Mouse (Mus musculus) forebrain, embryonic 15.5 days (tissue): ENCODE measurements around the gene Thada. TPM values are rescaled to one million over a fixed set of nuclear protein-coding genes. Genes with fewer than 3 reads are reported as not detected.
"Not testable (repeated sequence)": the region's sequence is repeated elsewhere in the genome, so short reads cannot be mapped to it uniquely, and the experiment has no call there.

ENCODE experiments used
- ATAC-seq: fragments of 200-750 bp; cut with Nextera tagmentation; replicated peaks from 2 replicates; pipeline ENCODE4 v1.8.0; 2017; ENCODE audit warnings: mild to moderate bottlenecking, moderate TSS enrichment, moderate library complexity
- H3K27ac ChIP-seq: fragments of 300-500 bp; sonication (generic); replicated peaks from 2 replicates; pipeline ENCODE4 v1.5.1; 2015; ENCODE audit warnings: mild to moderate bottlenecking, inconsistent platforms
- H3K27me3 ChIP-seq: fragments of 300-500 bp; sonication (generic); 2 replicates; pipeline ENCODE4 v1.6.1; 2015; ENCODE audit warnings: inconsistent platforms
- H3K36me3 ChIP-seq: fragments of 300-500 bp; sonication (generic); 2 replicates; pipeline ENCODE4 v1.6.1; 2015; ENCODE audit warnings: mild to moderate bottlenecking, inconsistent platforms
- H3K4me1 ChIP-seq: fragments of 300-500 bp; sonication (generic); 2 replicates; pipeline ENCODE4 v1.6.1; 2015; ENCODE audit warnings: inconsistent platforms
- H3K4me2 ChIP-seq: fragments of 300-500 bp; sonication (generic); replicated peaks from 2 replicates; pipeline ENCODE4 v1.6.1; 2015; ENCODE audit warnings: mild to moderate bottlenecking, inconsistent platforms
- H3K4me3 ChIP-seq: fragments of 300-500 bp; sonication (generic); 2 replicates; pipeline ENCODE4 v1.5.1; 2015; ENCODE audit warnings: mild to moderate bottlenecking, inconsistent platforms
- H3K9ac ChIP-seq: fragments of 300-500 bp; sonication (generic); replicated peaks from 2 replicates; pipeline ENCODE4 v1.6.1; 2015; ENCODE audit warnings: mild to moderate bottlenecking, inconsistent platforms
- H3K9me3 ChIP-seq: fragments of 300-500 bp; sonication (generic); 2 replicates; pipeline ENCODE4 v1.6.1; 2016; ENCODE audit warnings: inconsistent platforms
- WGBS: fragments of 180-500 bp; shearing (Covaris S2); methylation state at CpG from one replicate; pipeline ENCODE4 v1.1.7; 2015; ENCODE audit warnings: mixed read lengths; 5-methylcytosine and 5-hydroxymethylcytosine counted together
- polyA plus RNA-seq: library from polyadenylated mRNA; unstranded; fragments of >200 nt; fragmentation: Nextera tagmentation; extraction: Ambion mirVana; gene quantifications from 2 replicates; pipeline ENCODE4 v1.2.1, GENCODE M21; 2015

Gene Thada
- polyA plus RNA-seq, 1 experiment from 2014 or later, result 6.0 TPM

DNA sequence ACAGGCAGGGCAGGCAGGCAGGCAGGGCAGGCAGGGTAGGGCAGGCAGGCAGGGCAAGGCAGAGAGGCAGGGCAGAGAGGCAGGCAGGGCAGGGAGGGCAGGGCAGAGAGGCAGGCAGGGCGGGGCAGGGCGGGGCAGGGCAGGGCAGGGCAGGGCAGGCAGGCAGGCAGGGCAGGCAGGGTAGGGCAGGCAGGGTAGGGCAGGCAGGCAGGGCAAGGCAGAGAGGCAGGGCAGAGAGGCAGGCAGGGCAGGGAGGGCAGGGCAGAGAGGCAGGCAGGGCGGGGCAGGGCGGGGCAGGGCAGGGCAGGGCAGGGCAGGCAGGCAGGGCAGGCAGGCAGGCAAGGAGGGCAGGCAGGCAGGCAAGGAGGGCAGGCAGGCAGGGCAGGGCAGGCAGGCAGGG lies 231.2 kb downstream of the Thada start:
- ATAC-seq, H3K36me3 ChIP-seq, H3K27ac ChIP-seq, H3K4me1 ChIP-seq, H3K4me3 ChIP-seq, H3K27me3 ChIP-seq, H3K4me2 ChIP-seq, H3K9me3 ChIP-seq, H3K9ac ChIP-seq: not testable (repeated sequence)
- 100% methylated on average over 2 of the region's 4 CpGs for WGBS

DNA sequence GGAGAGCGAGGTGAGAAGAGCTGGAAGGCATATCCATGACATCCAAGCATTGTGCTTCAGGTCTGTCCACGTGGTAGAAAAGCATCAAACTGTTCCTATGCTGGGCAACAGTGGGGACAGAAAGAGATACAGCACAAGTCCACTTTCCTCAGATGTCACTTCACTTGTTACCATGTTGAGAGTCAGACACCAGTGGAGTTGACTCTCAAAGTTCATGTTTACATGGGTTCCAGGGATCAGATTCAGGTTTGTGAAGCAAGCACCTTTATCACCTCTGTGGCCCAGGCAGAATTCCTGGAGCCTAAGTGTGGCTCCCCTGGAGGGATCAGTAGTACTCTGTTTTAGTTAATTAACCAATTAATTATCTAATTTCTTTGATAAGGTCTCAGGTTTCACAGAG lies 232.2 kb downstream of the Thada start:
- no peak for ATAC-seq
- 88% methylated on average over 2 of the region's 2 CpGs for WGBS

DNA sequence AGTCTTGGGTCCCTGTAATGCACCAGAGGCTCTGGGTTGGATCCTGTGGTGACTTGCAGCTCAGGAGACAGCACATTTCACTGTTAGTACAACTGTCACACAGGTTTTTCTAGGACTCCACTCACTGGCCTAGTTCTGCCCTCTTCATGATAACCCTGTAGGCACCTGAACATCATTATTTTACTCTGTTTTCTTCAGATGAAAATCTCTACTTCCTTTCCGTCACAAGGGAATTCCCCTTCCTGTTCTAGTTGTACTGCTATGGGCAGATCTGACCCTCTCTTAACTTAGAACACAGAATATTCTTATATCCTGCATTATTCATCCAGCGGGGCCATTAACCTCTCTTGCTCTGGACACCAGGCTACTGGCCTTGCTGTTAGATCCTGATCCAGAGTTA lies 234.6 kb downstream of the Thada start:
- Histone ChIP-seq H3K4me2 (no peak overlapping the region), H3K4me1 (no peaks in the 10 kb centered on the region), H3K27me3 (no peaks in the 10 kb centered on the region), H3K36me3 (0 out of 2 replicates have a peak, but pooled peaks cover 2% of the 10 kb centered on the region), H3K9ac (no peak overlapping the region), H3K4me3 (no peak overlapping the region), H3K27ac (no peak overlapping the region), H3K9me3 (no peaks in the 10 kb centered on the region)
- ATAC-seq, result no peak
- 96% methylated on average over 2 of the region's 2 CpGs for WGBS

More for the DNA sequence above, 232.2 kb downstream of the Thada start:
- Histone ChIP-seq H3K4me3 (no peak overlapping the region), H3K27ac (no peak overlapping the region), H3K9me3 (no peaks in the 10 kb centered on the region), H3K36me3 (0 out of 2 replicates have a peak, but pooled peaks cover 2% of the 10 kb centered on the region), H3K4me1 (no peaks in the 10 kb centered on the region), H3K9ac (no peak overlapping the region), H3K4me2 (no peak overlapping the region), H3K27me3 (no peaks in the 10 kb centered on the region)

DNA sequence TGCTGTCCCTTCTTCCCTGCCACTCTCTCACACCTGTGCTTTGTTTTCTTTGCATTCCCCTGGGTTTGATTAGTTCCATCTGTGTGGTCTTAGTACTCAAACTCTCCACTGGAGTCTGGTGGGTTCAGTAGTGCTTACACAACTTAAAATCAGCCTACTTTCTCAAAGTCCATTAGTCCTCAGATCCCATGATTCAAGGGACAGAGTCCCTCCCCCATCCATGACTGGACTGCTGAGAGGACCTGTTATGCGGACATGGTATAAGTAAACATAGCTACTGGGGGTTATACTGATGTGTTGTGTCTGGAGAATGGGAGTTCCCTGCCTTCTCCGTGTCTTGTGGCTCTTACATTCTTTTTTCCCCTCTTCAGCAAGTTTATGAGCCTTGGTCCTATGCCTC lies 237.8 kb downstream of the Thada start:
- H3K4me1 ChIP-seq, result no peaks in the 10 kb centered on the region
- H3K9ac ChIP-seq, result no peak overlapping the region
- no peak overlapping the region for H3K4me2 ChIP-seq
- H3K27me3 ChIP-seq, result no peaks in the 10 kb centered on the region
- H3K4me3 ChIP-seq, result no peak overlapping the region
- H3K36me3 ChIP-seq, result 0 out of 2 replicates have a peak, but pooled peaks cover 2% of the 10 kb centered on the region
- H3K27ac ChIP-seq, result no peak overlapping the region
- no peak for ATAC-seq
- WGBS, result 97% methylated on average over 2 of the region's 2 CpGs
- H3K9me3 ChIP-seq, result no peaks in the 10 kb centered on the region

DNA sequence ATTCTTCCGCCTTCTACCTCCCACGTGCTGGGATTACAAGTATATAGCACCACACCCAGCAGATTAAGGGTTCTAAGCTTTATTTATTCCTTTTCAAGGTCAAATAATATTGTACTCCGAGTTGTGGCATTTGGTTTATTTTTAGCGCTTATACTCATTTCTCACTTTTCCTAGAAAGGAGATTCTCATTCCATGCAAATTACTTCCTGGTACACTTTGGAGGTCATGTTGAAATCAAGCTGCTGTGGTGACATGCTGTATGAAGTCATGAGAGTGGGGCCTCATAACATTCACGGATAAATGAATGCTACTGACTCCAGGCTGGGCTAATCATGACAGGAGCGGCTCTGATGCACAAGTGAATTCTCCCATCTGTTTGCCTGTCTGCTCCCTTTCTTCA lies 239.3 kb downstream of the Thada start:
- H3K9me3 ChIP-seq, result no peaks in the 10 kb centered on the region
- no peak for ATAC-seq
- H3K4me3 ChIP-seq, result no peak overlapping the region
- H3K4me2 ChIP-seq, result no peak overlapping the region
- no peaks in the 10 kb centered on the region for H3K4me1 ChIP-seq
- no peak overlapping the region for H3K27ac ChIP-seq
- H3K36me3 ChIP-seq, result 0 out of 2 replicates have a peak, but pooled peaks cover 8% of the 10 kb centered on the region
- WGBS, result 75% methylated on average over 6 of the region's 6 CpGs
- no peak overlapping the region for H3K9ac ChIP-seq
- no peaks in the 10 kb centered on the region for H3K27me3 ChIP-seq

DNA sequence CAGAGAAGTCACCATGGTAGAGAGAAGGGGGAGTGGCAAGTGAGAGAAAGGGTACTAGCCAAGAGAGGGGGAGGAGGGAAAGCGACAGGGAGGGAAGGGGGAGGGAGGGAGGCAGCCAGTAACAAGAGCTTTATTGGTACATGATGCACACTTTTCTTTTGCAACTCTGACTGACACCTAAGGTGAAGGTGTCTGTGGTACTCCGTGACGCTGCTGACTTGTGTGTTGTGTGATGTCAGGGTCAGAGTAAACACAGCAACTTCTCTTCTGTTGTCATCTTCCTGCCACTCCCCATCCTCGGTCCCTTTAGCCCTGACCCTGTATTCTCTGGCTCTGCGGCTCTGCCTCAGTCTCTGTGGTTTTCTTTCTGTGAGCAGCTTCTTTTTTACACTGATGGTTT lies 239.8 kb downstream of the Thada start:
- peaks cover 8% of the 10 kb centered on the region; the same call in 1 of the 2 replicates for H3K36me3 ChIP-seq

DNA sequence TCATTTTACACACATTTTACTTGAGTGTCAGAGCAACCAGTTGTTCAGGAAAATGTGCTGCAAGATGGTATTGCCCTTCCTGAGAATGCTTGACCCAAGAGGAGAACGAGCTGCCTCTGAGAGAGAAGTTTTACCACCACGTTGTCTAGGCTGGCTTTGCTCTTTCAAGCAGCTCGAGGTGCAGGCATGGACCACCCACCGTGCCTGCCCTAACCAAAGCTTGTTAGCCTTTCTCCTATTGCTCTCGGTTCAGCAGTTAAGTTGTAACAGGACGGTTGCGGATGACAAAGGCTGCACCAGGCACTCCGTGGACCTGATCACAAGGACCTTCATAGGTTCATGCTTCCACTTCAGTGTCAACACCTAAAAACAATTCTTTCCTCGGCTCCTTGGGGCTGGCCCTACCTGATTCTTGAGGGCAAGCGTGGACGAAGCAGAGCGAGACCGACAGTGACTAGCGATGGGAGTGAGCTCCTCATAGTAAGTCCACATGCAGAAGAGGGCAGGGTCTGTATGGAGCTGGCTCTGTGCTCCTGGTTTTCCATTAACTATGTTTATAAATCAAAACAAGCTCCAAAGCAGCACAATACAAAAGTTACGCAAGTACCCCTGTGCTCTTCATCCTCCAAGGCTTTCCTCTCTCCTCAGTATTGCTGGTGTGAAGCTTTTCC lies 241.7 kb downstream of the Thada start:
- WGBS, result 67% methylated on average over 15 of the region's 15 CpGs
- Histone ChIP-seq H3K4me1 (no peaks in the 10 kb centered on the region), H3K4me2 (no peak overlapping the region), H3K36me3 (peaks cover 8% of the 10 kb centered on the region; the same call in 1 of the 2 replicates), H3K9me3 (no peaks in the 10 kb centered on the region), H3K9ac (no peak overlapping the region), H3K27me3 (no peaks in the 10 kb centered on the region), H3K27ac (no peak overlapping the region), H3K4me3 (no peak overlapping the region)
- ATAC-seq, result no peak

More for the DNA sequence above, 239.8 kb downstream of the Thada start:
- H3K9ac ChIP-seq, result no peak overlapping the region
- no peaks in the 10 kb centered on the region for H3K9me3 ChIP-seq
- 69% methylated on average over 5 of the region's 5 CpGs for WGBS
- no peaks in the 10 kb centered on the region for H3K4me1 ChIP-seq
- no peak overlapping the region for H3K4me3 ChIP-seq
- no peak overlapping the region for H3K4me2 ChIP-seq
- ATAC-seq, result no peak
- H3K27me3 ChIP-seq, result no peaks in the 10 kb centered on the region
- no peak overlapping the region for H3K27ac ChIP-seq

DNA sequence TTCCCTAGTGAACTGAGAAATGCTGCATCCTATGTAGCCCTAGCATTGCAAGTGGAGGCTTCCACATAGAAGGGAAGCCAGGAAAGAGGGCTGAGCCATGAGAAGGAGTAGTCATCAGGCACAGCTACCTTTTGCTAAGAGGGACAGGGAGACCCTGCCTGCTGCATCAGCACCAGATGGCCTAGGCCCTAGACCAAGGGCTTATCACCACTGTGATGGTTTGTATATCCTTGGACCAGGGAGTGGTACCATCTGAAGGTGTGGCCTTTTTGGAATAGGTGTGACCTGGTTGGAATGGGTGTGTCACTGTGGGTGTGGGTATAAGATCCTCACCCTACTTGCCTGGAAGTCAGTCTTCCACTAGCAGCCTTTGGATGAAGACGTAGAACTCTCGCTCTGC lies 247.2 kb downstream of the Thada start:
- H3K36me3 ChIP-seq, H3K27me3 ChIP-seq, H3K9me3 ChIP-seq, H3K4me1 ChIP-seq, H3K9ac ChIP-seq, H3K27ac ChIP-seq, H3K4me2 ChIP-seq, ATAC-seq, H3K4me3 ChIP-seq: not testable (repeated sequence)
- whole genome bisulfite sequencing, result 100% methylated on average over 2 of the region's 2 CpGs

DNA sequence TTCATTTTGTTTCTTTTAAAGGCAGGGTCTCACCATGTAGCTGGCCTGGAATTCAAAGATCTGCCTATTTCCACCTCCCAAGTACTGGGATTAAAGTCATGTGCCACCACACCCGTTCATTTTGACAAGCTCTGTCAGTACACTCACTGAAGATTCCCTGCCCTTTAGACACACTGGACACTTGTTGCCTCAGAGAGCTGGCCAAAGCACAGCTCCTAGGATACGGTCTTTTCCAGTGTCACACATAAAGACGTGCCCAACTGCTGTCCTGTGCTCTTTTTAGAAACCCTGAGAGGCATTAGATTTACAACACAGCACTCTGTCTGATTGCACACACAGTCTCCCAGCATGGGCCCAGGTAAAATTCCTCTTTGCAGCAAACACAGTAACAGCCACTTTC lies 248.3 kb downstream of the Thada start:
- no peaks in the 10 kb centered on the region for H3K9me3 ChIP-seq
- H3K4me1 ChIP-seq, result 0 out of 2 replicates have a peak, but pooled peaks cover 4% of the 10 kb centered on the region
- WGBS, result 81% methylated on average over 3 of the region's 3 CpGs
- peaks cover 5% of the 10 kb centered on the region; the same call in 1 of the 2 replicates for H3K36me3 ChIP-seq
- no peak overlapping the region for H3K4me2 ChIP-seq
- no peaks in the 10 kb centered on the region for H3K27me3 ChIP-seq
- no peak overlapping the region for H3K9ac ChIP-seq
- no peak overlapping the region for H3K27ac ChIP-seq
- no peak overlapping the region for H3K4me3 ChIP-seq
- no peak for ATAC-seq

DNA sequence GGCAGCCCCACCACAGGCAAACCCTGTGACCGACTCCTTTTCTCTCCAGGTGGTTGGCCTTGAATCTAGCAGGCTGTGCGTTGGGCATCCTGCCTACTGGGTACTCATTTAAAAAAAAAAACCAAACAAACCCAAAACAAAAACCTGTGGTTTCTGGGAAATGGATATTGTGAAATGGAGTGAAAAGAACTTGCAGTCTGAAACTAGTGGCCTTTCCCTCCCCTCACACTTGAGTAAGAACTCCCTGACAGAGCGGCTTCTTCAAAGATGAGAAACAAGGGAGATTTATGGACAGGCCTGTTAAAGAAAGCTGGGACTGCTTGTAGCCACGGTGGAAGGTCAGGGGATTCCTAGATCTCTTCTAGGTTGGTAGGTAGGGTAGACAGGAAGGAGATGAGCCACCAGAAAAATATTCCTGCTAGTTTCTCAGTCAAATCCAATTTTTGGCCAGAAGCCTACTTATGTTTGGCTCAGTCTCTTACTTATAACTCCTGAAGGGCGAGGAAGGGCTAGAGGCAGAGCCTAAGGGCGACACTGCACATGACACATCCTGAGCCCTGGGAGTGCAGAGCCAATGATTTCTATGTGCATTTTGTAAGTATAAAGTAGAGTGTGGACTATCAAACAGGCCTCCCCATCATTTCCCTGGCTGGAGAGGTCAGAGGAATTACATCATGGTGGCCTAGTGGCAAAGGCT lies 250.6 kb downstream of the Thada start:
- no peaks in the 10 kb centered on the region for H3K9me3 ChIP-seq
- no peak for ATAC-seq
- no peaks in the 10 kb centered on the region for H3K27me3 ChIP-seq
- 0 out of 2 replicates have a peak, but pooled peaks cover 4% of the 10 kb centered on the region for H3K4me1 ChIP-seq
- no peaks in the 10 kb centered on the region for H3K36me3 ChIP-seq
- no peak overlapping the region for H3K9ac ChIP-seq
- no peak overlapping the region for H3K4me2 ChIP-seq
- no peak overlapping the region for H3K4me3 ChIP-seq
- H3K27ac ChIP-seq, result no peak overlapping the region
- 75% methylated on average over 6 of the region's 6 CpGs for WGBS

DNA sequence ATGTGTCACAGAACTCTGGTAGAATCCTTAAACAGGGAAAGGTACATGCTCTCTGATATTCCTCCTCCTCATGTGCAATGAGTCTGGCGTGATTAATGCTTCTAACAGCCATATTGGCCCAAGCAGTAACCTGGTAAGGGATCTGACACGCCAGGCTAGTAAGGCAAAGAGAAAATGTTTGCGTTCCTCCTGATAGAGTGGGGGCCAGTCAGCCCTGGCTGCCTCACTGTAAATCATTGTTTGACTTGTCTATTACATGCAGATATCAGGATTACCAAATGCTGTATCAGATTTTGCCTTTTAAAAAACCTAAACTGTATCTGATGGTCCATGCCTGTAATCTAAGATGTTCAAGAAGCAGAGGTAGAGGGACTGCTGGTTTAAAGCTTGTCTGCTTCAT lies 252.5 kb downstream of the Thada start:
- H3K4me2 ChIP-seq, result no peak overlapping the region

DNA sequence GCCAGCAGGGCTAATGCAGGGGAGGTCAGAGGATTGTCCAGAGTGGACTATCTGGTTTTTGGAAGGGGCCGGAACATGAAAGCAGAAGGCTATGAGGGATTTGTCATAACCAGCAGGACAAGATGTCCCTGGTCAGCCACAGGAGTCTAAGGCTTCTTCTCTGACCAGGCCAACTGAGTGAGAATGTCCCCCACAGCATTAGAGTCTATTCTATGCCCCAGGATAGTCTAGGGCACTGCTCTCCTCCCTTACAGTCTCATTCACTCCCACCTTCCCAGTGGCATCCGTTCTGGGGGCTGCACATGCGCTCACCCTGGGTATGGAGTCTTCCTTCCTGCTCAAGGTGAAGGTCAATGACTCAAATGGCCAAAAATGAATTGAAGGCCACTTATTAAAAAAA lies 258.4 kb downstream of the Thada start:
- 91% methylated on average over 3 of the region's 3 CpGs for WGBS
- no peak overlapping the region for H3K4me3 ChIP-seq
- no peak for ATAC-seq
- H3K27me3 ChIP-seq, result no peaks in the 10 kb centered on the region
- H3K27ac ChIP-seq, result no peak overlapping the region
- no peak overlapping the region for H3K4me2 ChIP-seq
- no peaks in the 10 kb centered on the region for H3K4me1 ChIP-seq
- no peaks in the 10 kb centered on the region for H3K9me3 ChIP-seq
- no peak overlapping the region for H3K9ac ChIP-seq
- no peaks in the 10 kb centered on the region for H3K36me3 ChIP-seq

More for the DNA sequence above, 252.5 kb downstream of the Thada start:
- Histone ChIP-seq H3K4me3 (no peak overlapping the region), H3K9me3 (no peaks in the 10 kb centered on the region), H3K9ac (no peak overlapping the region), H3K27ac (no peak overlapping the region), H3K4me1 (0 out of 2 replicates have a peak, but pooled peaks cover 4% of the 10 kb centered on the region), H3K27me3 (no peaks in the 10 kb centered on the region), H3K36me3 (no peaks in the 10 kb centered on the region)
- ATAC-seq, result no peak
- WGBS, result 95% methylated on average over 3 of the region's 3 CpGs
